Mouse (Mus musculus) hematopoietic stem cell, adult 5-6 weeks (primary cell): ENCODE measurements at regions not wholly inside any gene's neighbourhood (a gene's known extent, or its start where the extent isn't known, plus 50 kb on each side); places are given as distances from the start of the nearest gene placed in this dataset.
A peak's percentile ranks its signal among the peaks of the same experiment; 100 is the strongest.

Source experiments
- ATAC-seq, 2 experiments: fragments of 125-278 bp in 1 of 2; replicated peaks in 1 of 2; 2 replicates each; pipeline ENCODE4 v1.8.0; 2016 to 2017; ENCODE audit warnings: inconsistent platforms in 2 of 2, mild to moderate bottlenecking in 2 of 2, moderate number of reproducible peaks in 2 of 2, low read depth in 1 of 2, moderate TSS enrichment in 1 of 2; ENCODE audit not compliant: low FRiP score in 2 of 2, poor library complexity in 2 of 2, severe bottlenecking in 2 of 2, insufficient read depth in 1 of 2, low TSS enrichment in 1 of 2

DNA sequence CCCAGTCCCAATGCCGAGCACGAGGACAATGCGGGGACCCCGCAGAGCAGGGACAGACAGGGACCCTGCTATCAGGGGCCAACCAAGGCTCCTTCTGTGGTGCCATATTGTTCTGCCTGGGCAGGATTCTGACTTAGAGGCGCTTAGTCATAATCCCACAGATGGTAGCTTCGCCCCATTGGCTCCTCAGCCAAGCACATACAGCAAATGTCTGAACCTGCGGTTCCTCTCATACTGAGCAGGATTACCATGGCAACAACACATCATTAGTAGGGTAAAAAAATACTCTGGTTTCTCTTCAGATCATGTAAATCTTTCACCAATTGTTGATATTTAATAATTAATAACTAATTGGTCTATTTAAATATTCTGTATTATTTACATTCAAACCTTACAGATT is 2140.3 kb upstream of the Cdh20 start:
- peak; percentile 93 to 94 for ATAC-seq

DNA sequence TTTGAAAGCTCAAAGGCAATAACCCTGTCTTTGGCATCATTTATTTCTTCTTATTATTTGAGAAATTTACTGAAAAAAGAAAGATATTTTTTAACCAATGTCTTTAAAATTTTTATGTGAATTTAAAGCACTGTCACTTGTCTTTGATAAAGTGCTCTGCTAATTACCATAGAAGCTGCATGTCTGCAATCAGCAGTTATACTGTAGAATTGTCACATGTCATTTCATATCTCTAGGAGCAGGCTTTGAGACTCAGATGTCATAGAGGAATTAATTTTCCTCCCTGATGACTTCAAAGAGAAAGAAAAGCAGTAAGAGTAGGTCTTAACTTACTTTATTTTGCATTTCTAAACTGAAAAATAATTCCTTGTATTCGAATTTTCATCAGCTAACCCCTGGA is 2123.9 kb upstream of the Cdh20 start:
- no peak for ATAC-seq

- no peak for ATAC-seq
These were observed 2080.8 kb upstream of the Cdh20 start for GRCm38 (mm10) chr1:102687367-102688070.

- no peak for ATAC-seq
These were observed 2051.9 kb upstream of the Cdh20 start for GRCm38 (mm10) chr1:102716459-102716858.

- ATAC-seq = no peak
These were observed 2034.3 kb upstream of the Cdh20 start for GRCm38 (mm10) chr1:102733991-102734390.

DNA sequence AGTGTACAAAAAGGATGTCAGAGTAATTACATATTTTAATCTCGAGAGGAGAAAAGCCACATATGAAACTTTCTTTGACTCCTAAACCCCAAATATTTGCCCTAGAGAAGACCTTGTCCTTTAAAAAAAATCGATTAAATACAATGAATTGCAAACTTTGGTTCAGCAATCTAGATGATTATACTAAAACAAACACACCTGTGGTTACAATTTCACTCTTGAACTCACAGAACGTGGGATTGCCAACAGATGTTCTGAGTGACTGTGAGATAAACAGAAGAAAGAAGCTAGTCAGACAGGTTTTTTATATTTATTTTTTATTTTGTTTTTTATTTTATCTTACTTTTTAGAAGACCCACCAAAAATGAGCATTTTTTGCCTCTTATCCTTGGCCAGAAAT is 2032.9 kb upstream of the Cdh20 start:
- no peak for ATAC-seq

DNA sequence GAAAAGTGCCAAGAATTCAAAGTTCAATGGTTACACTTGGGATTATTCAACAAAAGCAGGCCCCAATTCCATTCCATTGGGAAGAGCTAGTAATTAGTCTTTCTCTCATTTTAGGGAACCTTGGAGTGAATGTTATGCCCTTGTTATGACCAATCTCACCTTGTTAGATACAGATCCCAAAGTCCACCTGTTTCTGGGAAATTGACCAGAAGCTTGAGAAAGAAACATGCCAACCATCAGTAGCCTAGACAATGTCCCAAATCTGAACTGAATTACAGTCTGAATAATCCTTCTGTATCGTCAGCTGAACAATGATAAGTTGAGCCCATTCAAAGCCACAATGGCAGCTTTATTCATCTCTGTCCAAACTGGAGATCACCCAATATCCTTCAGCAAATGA is 2010.4 kb upstream of the Cdh20 start:
- no peak for ATAC-seq
